Mouse (Mus musculus) forebrain, embryonic 15.5 days (tissue): ENCODE measurements around the gene Lhb. TPM values are rescaled to one million over a fixed set of nuclear protein-coding genes. Genes with fewer than 3 reads are reported as not detected.
A peak's percentile ranks its signal among the peaks of the same experiment; 100 is the strongest.

Source experiments
- ATAC-seq: fragments of 200-750 bp; cut with Nextera tagmentation; replicated peaks from 2 replicates; pipeline ENCODE4 v1.8.0; 2017; ENCODE audit warnings: mild to moderate bottlenecking, moderate TSS enrichment, moderate library complexity
- H3K27ac ChIP-seq: fragments of 300-500 bp; sonication (generic); replicated peaks from 2 replicates; pipeline ENCODE4 v1.5.1; 2015; ENCODE audit warnings: mild to moderate bottlenecking, inconsistent platforms
- H3K27me3 ChIP-seq: fragments of 300-500 bp; sonication (generic); 2 replicates; pipeline ENCODE4 v1.6.1; 2015; ENCODE audit warnings: inconsistent platforms
- H3K36me3 ChIP-seq: fragments of 300-500 bp; sonication (generic); 2 replicates; pipeline ENCODE4 v1.6.1; 2015; ENCODE audit warnings: mild to moderate bottlenecking, inconsistent platforms
- H3K4me1 ChIP-seq: fragments of 300-500 bp; sonication (generic); 2 replicates; pipeline ENCODE4 v1.6.1; 2015; ENCODE audit warnings: inconsistent platforms
- H3K4me2 ChIP-seq: fragments of 300-500 bp; sonication (generic); replicated peaks from 2 replicates; pipeline ENCODE4 v1.6.1; 2015; ENCODE audit warnings: mild to moderate bottlenecking, inconsistent platforms
- H3K4me3 ChIP-seq: fragments of 300-500 bp; sonication (generic); 2 replicates; pipeline ENCODE4 v1.5.1; 2015; ENCODE audit warnings: mild to moderate bottlenecking, inconsistent platforms
- H3K9ac ChIP-seq: fragments of 300-500 bp; sonication (generic); replicated peaks from 2 replicates; pipeline ENCODE4 v1.6.1; 2015; ENCODE audit warnings: mild to moderate bottlenecking, inconsistent platforms
- H3K9me3 ChIP-seq: fragments of 300-500 bp; sonication (generic); 2 replicates; pipeline ENCODE4 v1.6.1; 2016; ENCODE audit warnings: inconsistent platforms
- WGBS: fragments of 180-500 bp; shearing (Covaris S2); methylation state at CpG from one replicate; pipeline ENCODE4 v1.1.7; 2015; ENCODE audit warnings: mixed read lengths; 5-methylcytosine and 5-hydroxymethylcytosine counted together
- polyA plus RNA-seq: library from polyadenylated mRNA; unstranded; fragments of >200 nt; fragmentation: Nextera tagmentation; extraction: Ambion mirVana; gene quantifications from 2 replicates; pipeline ENCODE4 v1.2.1, GENCODE M21; 2015

The Lhb gene
- polyA plus RNA-seq, 1 experiment from 2014 or later, result 1.4 TPM

GRCm38 (mm10) chr7:45443526-45444420, 23.2 kb downstream of the Lhb start:
- no peak overlapping the region for H3K4me2 ChIP-seq
- 93% methylated on average over 22 of the region's 22 CpGs for WGBS
- H3K4me3 ChIP-seq, result no peak overlapping the region
- no peaks in the 10 kb centered on the region for H3K27me3 ChIP-seq
- H3K27ac ChIP-seq, result no peak overlapping the region
- no peaks in the 10 kb centered on the region for H3K4me1 ChIP-seq
- peaks cover 17% of the 10 kb centered on the region; the same call in 1 of the 2 replicates for H3K36me3 ChIP-seq
- no peak for ATAC-seq
- no peak overlapping the region for H3K9ac ChIP-seq
- no peaks in the 10 kb centered on the region for H3K9me3 ChIP-seq

GRCm38 (mm10) chr7:45446589-45446988, 26.0 kb downstream of the Lhb start:
- H3K9me3 ChIP-seq, result no peaks in the 10 kb centered on the region
- H3K27ac ChIP-seq, result no peak overlapping the region
- H3K36me3 ChIP-seq, result 0 out of 2 replicates have a peak, but pooled peaks cover 14% of the 10 kb centered on the region
- H3K9ac ChIP-seq, result no peak overlapping the region
- no peak for ATAC-seq
- H3K4me3 ChIP-seq, result no peak overlapping the region
- no peak overlapping the region for H3K4me2 ChIP-seq
- no peaks in the 10 kb centered on the region for H3K4me1 ChIP-seq
- no peaks in the 10 kb centered on the region for H3K27me3 ChIP-seq

- no peak for ATAC-seq
- Histone ChIP-seq H3K27me3 (no peaks in the 10 kb centered on the region), H3K4me3 (no peak overlapping the region), H3K4me2 (no peak overlapping the region), H3K27ac (no peak overlapping the region), H3K9me3 (no peaks in the 10 kb centered on the region), H3K36me3 (0 out of 2 replicates have a peak, but pooled peaks cover 13% of the 10 kb centered on the region), H3K4me1 (no peaks in the 10 kb centered on the region), H3K9ac (no peak overlapping the region)
- WGBS, result 44% methylated on average over 11 of the region's 11 CpGs
These were observed 26.8 kb downstream of the Lhb start for GRCm38 (mm10) chr7:45447325-45447990.

GRCm38 (mm10) chr7:45449974-45450373, 29.4 kb downstream of the Lhb start:
- no peak for ATAC-seq

GRCm38 (mm10) chr7:45451344-45451982, 30.8 kb downstream of the Lhb start:
- H3K27ac ChIP-seq, result no peak overlapping the region

More at GRCm38 (mm10) chr7:45449974-45450373, 29.4 kb downstream of the Lhb start:
- H3K4me2 ChIP-seq, result no peak overlapping the region
- no peaks in the 10 kb centered on the region for H3K27me3 ChIP-seq
- H3K27ac ChIP-seq, result no peak overlapping the region
- no peak overlapping the region for H3K9ac ChIP-seq
- no peak overlapping the region for H3K4me3 ChIP-seq
- 94% methylated on average over 1 of the region's 1 CpGs for WGBS
- peaks cover 16% of the 10 kb centered on the region; the same call in 1 of the 2 replicates for H3K36me3 ChIP-seq
- H3K4me1 ChIP-seq, result no peaks in the 10 kb centered on the region
- H3K9me3 ChIP-seq, result no peaks in the 10 kb centered on the region

GRCm38 (mm10) chr7:45454971-45455370, 34.4 kb downstream of the Lhb start:
- no peak for ATAC-seq
- H3K4me2 ChIP-seq, result no peak overlapping the region
- peaks cover 21% of the 10 kb centered on the region for H3K4me1 ChIP-seq
- 88% methylated on average over 15 of the region's 15 CpGs for WGBS
- no peak overlapping the region for H3K9ac ChIP-seq
- H3K36me3 ChIP-seq, result peaks cover 32% of the 10 kb centered on the region
- no peaks in the 10 kb centered on the region for H3K27me3 ChIP-seq
- H3K4me3 ChIP-seq, result no peak overlapping the region
- H3K9me3 ChIP-seq, result no peaks in the 10 kb centered on the region
- no peak overlapping the region for H3K27ac ChIP-seq

More at GRCm38 (mm10) chr7:45451344-45451982, 30.8 kb downstream of the Lhb start:
- ATAC-seq, result peak; percentile 67
- Histone ChIP-seq H3K36me3 (peaks cover 19% of the 10 kb centered on the region; the same call in 1 of the 2 replicates), H3K27me3 (no peaks in the 10 kb centered on the region), H3K4me3 (no peak overlapping the region), H3K9me3 (no peaks in the 10 kb centered on the region), H3K9ac (no peak overlapping the region), H3K4me1 (peaks cover under 1% of the 10 kb centered on the region; the same call in 1 of the 2 replicates), H3K4me2 (no peak overlapping the region)
- WGBS, result 51% methylated on average over 23 of the region's 23 CpGs

- Histone ChIP-seq H3K36me3 (peaks cover 31% of the 10 kb centered on the region), H3K27me3 (no peaks in the 10 kb centered on the region), H3K9me3 (no peaks in the 10 kb centered on the region), H3K9ac (no peak overlapping the region), H3K27ac (0 out of 2 replicates have a peak overlapping the region, but pooled peaks have one; percentile 96), H3K4me1 (peaks cover 32% of the 10 kb centered on the region), H3K4me3 (no peak overlapping the region), H3K4me2 (no peak overlapping the region)
- ATAC-seq, result no peak
- WGBS, result 75% methylated on average over 13 of the region's 13 CpGs
These were observed 35.5 kb downstream of the Lhb start for GRCm38 (mm10) chr7:45455932-45456696.

- H3K9ac ChIP-seq, result peak overlapping the region; percentile 93; the same call in 1 of the 2 replicates
- H3K27me3 ChIP-seq, result no peaks in the 10 kb centered on the region
- H3K27ac ChIP-seq, result peak overlapping the region; percentile 96
- peak overlapping the region; percentile 63 for H3K4me2 ChIP-seq
- peaks cover 31% of the 10 kb centered on the region for H3K36me3 ChIP-seq
- peak overlapping the region; percentile 93; the same call in 1 of the 2 replicates for H3K4me3 ChIP-seq
- no peaks in the 10 kb centered on the region for H3K9me3 ChIP-seq
- no peak for ATAC-seq
- 59% methylated on average over 9 of the region's 9 CpGs for WGBS
- peaks cover 32% of the 10 kb centered on the region for H3K4me1 ChIP-seq
These were observed 36.1 kb downstream of the Lhb start for GRCm38 (mm10) chr7:45456721-45457203.

- peak overlapping the region; percentile 93 for H3K9ac ChIP-seq
- no peaks in the 10 kb centered on the region for H3K27me3 ChIP-seq
- 71% methylated on average over 10 of the region's 10 CpGs for WGBS
- no peaks in the 10 kb centered on the region for H3K9me3 ChIP-seq
- H3K4me1 ChIP-seq, result peaks cover 32% of the 10 kb centered on the region
- H3K4me2 ChIP-seq, result peak overlapping the region; percentile 63
- H3K27ac ChIP-seq, result peak overlapping the region; percentile 96
- peaks cover 37% of the 10 kb centered on the region for H3K36me3 ChIP-seq
- H3K4me3 ChIP-seq, result peak overlapping the region; percentile 93
- no peak for ATAC-seq
These were observed 36.8 kb downstream of the Lhb start for GRCm38 (mm10) chr7:45457204-45458060.

GRCm38 (mm10) chr7:45458748-45459563, 38.3 kb downstream of the Lhb start:
- Histone ChIP-seq H3K27me3 (no peaks in the 10 kb centered on the region), H3K9me3 (no peaks in the 10 kb centered on the region), H3K4me3 (peak overlapping the region; percentile 93), H3K36me3 (peaks cover 50% of the 10 kb centered on the region), H3K4me2 (peak overlapping the region; percentile 63), H3K27ac (peak overlapping the region; percentile 96), H3K4me1 (peaks cover 35% of the 10 kb centered on the region), H3K9ac (peak overlapping the region; percentile 93)
- peak; percentile 77 for ATAC-seq
- under 1% methylated on average over 43 of the region's 43 CpGs for WGBS
